Mouse (Mus musculus): Measurements from ENCODE around the gene Rflnb.

GRCm38 (mm10) chr11:76044468-76044867 lies 16.9 kb upstream of the Rflnb start:
- TF ChIP-seq POLR2A (IDR thresholded peaks at IDR 0.05; ENCODE audit: insufficient read depth, low read length) (no peak), CTCF (IDR thresholded peaks at IDR 0.05; ENCODE audit: low read depth, low read length) (no peak)
